Mouse (Mus musculus): ENCODE data around the gene Fam243.

DNA sequence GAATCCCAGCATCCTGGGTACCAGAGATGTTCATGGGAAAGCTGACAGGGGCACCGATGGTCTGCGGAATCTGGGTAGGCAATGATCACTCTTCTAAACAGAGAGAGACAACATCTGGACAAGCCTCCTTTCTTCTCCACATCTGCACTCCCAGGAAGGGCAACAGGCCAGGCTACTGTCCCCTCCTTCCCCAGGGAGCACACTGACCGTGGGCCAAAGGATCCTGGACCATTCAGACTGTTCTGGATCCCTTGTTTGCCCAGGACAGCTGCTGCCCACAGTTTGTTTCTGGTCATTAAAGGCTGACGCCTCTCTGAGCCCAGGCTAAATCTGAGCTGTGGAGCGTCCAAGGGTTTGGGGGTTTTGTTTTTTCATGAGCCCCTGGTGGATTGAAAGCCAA, 38.6 kb downstream of the Fam243 start:
- TF ChIP-seq CTCF (IDR thresholded peaks at IDR 0.05; ENCODE audit: insufficient read depth, low read depth, low read length) (no peak), POLR2A (IDR thresholded peaks at IDR 0.05; ENCODE audit: insufficient read depth, low read depth, low read length) (no peak)
